Mouse (Mus musculus) induced T-regulatory cell, adult 2 months (primary cell): Measurements from ENCODE around the gene Peli1.
A peak's percentile ranks its signal among the peaks of the same experiment; 100 is the strongest.

Experiments
- DNase-seq: peaks from one replicate; pipeline ENCODE4 v3.0.0-alpha.2; 2012; ENCODE audit warnings: low read depth

The Peli1 gene

DNA sequence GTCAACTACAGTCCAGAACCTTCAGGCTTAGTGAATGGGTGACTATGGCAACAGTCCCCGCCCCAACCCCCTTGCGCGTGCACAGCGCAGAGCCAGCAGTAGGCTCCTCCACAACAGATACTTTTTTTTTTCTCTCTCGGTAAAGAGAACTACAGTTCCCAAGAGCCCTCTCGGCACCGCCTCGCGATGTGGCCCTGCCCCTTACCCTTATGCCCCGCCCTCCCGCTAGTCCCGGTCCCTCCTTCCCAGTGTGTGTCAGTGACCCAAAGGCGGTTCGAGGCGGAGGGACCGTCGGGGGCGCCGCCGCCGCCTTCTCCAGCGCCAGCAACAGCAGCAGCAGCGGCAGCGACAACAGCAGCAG lies at the start of gene Peli1:
Peli1 (plus strand) TSS at position 225 of the 361 bp plus-strand sequence.
- peak; percentile 98 for DNase-seq

DNA sequence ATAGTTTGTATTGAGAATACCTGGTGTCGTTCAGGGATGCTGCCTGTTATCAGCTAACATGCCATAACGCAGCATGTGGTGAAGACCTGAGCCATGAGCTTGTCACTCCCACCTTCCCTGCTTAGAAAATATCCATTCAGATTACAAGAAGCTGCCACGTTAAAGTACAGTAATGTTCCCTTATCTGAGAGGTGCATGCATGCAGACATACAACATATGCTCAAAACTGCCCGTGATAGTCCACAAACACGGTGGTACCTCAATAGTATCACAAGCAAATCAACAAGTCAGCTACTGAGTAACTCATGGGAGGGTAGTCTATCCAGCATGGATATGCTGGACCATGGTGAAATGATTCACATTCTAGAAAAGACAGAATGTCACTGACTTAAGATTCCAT lies 48.5 kb upstream of the Peli1 start:
- no peak for DNase-seq

DNA sequence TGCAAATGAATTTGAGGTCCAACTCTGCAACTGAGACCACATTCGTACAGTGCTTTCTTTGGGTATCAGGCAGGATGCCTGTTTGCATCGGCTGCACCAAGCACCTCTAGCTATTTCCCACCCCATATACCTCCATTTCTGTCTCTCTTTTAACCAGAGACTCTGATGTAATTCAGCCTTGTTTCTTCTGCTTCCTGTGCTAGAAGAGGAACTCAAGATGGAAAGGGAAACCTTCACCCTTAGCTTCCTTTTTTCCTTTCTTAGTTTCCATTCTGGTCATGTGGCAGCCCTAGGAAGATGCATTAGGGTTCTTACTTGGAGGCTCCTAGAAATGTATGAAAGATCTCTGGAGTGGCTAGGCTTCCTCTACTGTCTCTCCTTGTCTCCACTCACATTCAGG lies 44.9 kb upstream of the Peli1 start:
- no peak for DNase-seq

DNA sequence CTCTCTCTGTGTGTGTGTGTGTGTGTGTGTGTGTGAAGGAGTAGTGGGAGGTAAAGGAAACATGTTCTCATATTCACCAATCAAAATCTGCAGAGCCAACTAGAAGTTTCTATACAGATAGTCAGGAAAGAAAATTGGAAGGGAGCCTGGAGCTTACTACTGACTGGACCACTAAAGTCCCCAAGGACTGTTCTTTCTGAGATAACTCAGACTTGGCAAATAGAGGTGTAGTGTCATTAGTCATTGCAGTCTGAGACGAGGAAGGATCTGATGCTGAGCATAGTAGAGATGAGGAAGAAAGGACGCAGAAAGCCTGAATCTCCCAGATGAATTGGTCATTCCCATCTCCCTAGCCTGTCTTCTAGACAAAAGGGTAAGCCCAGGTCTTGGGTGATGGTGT lies 43.2 kb upstream of the Peli1 start:
- no peak for DNase-seq

DNA sequence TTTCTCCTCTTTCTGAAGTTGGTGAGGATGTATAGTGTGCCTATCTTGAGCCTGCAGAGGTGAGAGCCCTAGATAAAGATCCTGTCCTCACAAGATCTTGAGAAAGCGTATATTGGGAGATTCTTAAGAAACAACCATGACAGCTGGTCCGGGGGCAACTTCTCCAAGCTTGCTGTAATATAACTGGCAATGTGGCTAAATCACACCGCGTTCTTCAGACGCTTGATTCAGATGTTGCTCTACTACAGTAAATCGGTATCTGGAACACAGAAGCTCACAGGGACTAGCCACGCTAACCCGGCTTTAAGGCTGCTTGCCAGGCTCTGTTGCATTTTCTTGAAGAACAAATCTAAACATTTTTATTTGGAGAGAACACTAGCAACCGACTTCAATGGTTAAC lies 39.4 kb upstream of the Peli1 start:
- no peak for DNase-seq

DNA sequence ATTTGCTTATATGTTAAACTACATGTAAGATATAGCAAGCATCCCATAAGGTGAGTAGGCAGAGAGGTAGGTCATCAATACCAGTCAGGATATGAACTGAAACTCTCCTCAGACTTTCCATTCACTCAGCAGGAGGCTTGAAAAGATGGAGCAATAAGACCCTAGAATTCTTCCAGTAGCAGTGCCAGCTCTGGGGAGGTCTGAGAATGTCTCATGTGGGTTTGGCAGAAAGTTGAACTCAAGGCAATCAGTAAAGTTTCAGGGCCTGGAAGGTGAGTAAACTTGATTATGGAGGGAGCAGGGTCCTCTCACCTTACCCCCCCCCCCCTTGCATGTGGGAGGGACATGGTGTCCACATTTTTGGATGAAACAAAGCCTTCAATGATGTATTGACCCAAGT lies 36.5 kb upstream of the Peli1 start:
- DNase-seq = no peak

DNA sequence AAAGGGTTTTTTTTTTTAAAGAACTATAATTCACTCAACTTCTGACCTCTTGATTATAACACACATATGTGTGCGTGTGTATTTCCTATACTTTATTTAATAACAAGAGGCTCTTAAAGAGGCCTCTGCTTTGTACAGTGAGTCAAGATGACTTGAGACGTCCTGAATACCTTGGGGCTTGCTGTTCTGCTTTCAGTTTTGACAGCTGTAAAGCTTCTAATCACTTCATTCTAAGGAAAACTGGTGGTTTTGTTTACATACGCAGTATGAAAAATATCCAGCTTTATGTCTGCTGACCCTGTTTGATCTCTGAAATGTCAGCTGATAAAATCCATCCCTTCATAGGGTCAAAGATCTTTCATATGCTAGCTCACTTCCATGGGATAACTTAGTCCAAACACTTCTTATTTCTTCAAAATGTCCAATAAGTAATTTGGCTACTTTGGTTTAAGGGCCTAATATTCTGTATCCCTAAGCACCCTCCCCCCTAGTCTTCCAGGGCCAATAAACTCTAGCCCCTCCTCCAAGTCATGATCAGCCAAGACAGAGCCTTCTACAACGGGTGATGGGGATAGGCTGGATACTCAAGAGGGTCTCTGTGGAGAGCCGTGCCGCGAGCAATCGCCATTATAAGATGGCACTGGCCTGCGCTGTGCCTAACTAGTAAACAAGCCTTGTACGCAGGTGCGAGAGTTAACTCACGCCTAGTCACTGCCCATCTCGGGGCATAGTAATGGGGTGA lies 34.8 kb upstream of the Peli1 start:
- no peak for DNase-seq

DNA sequence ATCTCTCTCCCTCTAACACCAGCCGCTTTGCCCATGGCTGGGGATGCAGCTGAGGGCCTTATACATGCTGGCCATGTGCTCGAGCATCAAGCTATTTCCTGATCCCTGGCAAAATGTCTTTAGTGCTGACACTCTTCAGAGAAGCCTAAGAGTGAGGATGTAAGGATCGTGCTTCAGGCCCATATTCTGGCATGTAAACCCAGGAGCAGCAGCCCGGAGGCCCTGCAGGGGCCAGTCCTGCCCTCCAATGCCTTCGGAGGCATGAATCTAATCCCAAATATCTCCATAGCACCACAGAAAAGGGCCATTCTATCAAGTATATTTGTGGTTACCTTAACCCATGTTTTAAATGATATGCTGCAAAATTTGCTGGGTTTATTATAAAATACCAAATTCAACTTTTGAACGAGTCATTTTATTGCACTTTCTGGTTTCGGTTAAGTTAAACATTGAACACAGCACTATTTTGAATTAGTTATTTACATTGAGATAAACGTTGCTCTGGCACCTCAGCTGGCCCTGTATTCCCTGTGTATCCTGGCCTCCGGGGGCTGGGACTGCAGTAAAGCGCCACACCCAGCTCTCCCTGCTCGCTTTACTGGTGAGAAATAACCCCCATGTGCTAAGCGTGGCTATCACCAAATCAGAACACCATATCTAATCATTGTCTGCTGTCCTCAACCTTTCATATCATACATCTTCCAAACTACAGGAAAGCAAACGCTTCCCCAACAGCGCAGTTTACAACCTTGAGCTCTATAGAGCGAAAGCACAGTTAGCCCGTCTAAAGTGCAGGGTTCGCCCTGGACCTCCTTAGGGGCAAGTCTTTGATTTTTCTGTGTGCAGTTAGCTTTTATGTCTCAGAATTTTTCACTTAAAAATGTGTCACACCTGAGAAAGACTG lies 33.3 kb upstream of the Peli1 start:
- no peak for DNase-seq

DNA sequence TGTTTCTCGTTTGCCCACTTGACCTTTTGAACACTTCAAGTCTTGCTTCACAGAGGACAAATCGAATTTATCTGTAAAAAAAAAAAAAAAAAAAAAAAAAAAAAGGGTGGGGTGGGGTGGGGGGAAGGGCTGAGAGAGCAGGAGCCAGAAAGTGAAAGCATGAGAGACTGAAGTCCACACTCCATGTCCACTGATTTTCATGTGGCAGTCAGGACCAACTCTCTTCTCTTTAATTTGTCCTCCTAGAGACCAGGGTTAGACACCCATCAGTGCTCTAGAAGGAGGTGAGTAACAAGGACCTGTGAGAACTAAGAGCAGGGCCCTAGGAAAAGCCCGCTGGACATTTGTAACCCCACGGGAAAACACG lies 32.7 kb upstream of the Peli1 start:
- no peak for DNase-seq

DNA sequence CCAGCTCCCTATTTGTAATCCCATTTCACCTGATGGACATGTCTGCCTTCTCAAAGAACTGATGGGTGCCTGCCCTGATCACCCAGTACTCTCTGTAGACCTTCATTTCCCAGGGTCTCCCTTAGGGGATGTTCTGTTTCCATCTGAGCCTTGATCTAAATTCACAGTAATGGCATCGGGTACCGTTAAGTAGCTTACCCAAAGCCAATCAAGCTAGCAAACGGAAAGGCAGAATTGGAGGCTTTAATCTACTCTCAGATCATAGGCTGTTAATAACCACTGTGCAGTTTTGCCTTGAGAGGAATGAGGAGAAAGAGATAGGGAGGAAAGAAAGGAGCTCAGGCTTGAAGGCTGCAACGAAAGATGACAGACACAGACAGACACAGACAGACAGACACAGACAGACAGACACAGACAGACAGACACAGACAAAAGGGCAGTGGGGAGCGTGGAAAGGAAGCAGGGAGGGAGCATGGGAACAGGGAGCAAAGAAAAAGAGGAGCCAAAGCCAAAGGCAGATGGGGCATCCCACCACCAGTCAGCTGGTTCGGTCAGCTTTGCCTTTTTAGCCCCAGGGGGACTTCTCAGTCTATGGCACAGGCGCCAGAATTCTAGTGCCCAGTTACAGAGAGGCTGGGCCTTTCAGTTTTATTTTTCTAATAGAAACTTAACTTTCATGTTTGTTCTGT lies 30.6 kb upstream of the Peli1 start:
- DNase-seq = no peak

DNA sequence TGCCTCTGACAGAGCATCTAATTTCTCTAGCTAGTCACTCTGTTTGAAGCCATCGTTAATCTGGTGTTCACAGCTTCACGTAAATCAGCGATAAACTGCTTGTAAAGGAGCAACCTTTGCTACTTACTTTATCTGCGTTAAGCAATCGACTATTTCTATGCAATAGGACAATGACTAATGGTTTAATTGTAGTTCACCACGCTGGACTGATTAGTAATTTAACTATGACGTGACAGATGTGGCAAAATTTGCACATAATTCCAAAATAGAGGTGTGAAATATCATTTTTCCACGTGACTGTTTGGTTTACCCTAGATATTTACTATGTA lies 30.1 kb upstream of the Peli1 start:
- DNase-seq = no peak

DNA sequence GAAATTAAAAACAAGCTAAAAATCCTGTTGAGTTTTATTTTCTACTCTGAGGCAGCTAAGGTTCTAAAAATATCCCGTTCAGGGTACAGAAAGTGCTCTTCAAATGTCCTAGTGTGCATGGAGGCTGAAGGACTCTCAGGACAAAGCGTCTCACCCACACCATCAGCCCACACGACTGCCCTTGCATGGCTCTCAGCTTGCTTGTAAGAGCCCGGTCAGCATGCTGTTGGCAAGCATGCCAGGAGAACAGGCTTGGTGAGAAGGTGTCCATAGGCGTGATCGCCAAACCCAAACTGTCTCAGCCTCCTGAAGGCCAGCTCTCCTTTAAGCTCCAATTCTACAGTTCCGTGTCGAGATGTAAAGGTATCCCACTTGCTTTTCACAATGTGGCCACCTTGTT lies 29.7 kb upstream of the Peli1 start:
- no peak for DNase-seq

DNA sequence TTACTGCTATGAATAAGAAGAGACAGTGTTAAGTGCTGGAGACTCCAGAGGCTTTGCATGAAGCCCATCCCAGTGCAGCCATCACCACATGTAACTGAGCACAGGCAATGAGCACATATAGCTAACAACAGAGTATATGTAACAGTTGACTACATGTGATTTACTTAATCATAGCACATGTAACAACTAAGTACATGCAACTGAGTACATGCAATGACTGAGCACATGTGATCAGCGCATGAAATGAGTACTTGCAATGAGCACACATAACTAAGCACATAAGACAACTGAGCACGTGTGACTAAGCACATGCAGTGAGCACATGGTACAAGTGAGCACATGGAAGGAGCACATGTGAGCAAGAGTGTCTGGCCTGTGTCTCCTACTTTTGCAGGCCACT lies 29.0 kb upstream of the Peli1 start:
- DNase-seq = no peak

DNA sequence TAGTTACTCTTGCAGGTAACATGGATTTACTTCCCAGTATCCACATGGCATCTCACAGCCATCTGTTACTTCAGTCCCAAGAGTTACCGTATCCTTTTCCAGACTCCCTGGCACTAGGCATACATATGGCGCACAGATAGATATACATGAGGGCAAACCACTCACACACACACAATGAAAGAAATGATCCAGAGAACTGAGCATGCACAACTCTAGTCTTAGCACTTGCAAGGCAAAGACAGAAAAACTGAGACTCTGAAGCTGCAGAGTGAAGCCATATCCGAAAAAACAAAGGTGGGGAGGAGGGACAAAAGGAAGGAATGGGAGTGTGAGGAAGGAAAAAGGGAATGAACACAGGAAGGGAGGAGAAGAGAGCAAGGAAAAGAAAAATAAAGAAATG lies 27.8 kb upstream of the Peli1 start:
- DNase-seq = no peak

DNA sequence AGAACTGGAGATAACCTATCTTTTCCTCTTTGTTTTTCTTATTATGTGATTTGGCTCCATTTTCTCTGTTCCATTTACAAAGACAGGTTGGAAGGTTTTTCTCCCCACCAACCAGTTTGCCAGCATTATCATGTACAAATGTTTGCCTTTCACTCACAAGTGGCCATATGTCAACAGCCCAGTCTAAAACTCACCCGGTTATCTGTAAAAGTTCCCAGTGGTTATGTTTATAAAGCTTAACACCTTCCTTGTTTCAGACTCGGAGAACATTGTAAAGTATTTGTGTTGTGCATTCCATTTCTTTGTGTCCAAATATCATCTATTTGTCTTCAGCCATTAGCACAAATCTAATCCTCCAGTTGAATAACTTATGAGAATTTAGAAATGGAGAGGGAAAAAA lies 11.7 kb upstream of the Peli1 start:
- DNase-seq = no peak

DNA sequence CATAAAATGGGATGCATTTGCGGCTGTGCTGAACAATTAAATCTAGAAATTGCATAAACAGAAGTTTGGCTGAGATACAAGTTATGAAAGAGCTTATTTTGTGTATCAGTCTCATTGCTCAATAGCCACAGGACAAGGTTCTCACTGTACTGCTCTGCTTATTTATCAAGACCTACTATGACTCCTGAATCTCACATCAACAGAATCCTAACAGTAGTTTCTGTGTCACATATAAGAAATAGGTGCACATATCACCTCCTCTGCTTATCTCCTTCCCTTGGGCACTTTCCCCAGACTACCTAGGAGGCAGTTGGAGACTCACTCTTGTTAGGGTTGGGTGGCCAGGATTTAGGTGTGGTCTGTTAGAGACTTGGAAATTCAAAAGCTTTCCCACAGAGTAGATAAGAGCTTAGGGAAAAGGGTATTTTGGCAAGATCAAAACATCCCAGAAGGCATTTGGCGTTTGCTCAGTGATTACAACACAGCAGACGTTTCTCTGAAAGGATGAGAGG lies 11.2 kb upstream of the Peli1 start:
- DNase-seq = no peak

DNA sequence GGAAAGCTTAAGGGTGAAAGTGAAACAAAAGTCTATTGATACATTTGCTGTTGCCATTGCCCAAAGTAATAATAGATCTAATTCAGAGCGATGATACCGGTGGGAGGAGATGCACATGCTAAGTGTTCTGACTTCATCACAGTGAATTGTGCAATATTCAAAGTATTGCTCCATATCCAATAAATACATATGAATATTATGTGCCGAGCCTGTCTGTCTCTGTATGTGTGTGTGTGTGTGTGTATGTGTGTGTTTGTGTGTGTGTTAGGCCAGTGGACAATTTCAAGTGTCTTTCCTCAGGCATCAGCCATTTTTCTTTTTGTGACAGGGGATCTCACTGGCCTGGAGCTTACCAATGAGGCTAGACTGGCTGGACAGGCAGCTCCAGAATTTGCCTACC lies 9.9 kb upstream of the Peli1 start:
- DNase-seq = peak; percentile 14

DNA sequence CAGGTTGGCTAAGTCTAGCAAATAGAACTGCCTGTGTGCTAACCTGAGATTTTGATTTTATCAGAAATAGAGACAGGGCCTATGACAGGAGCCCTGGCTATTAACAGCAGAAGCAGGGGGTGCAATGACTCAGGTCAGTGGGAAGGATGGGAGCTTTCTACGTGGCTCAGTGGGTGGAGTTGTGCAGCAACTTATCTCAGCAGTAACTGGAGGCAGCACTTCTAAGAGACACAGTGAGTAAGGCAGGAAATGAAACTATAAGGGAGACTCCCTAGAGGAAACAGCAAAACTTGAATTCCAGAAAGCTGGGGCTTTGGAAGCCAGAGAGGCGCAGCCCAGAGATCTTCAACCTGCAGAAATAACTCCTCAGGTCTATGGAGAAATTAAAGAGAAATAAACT lies 8.4 kb upstream of the Peli1 start:
- peak; percentile 60 for DNase-seq

DNA sequence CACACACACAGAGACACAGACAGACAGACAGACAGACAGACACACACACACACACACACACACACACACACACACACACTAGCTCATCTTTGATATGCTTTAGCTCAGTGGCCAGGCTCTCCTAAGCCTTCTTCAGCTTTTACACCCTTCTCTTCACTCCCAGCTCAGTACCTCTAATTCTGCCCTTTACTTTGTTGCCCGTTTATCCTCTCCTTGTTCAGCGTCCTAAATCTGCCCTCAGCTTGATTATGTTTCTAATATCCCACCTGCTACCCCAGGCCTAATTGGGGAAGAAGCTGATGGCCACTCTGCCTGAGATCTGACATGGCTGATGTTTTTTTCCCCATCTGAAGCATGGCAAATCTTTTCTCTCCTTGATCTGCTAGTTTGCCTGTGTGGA lies 2.7 kb upstream of the Peli1 start:
- DNase-seq = no peak

DNA sequence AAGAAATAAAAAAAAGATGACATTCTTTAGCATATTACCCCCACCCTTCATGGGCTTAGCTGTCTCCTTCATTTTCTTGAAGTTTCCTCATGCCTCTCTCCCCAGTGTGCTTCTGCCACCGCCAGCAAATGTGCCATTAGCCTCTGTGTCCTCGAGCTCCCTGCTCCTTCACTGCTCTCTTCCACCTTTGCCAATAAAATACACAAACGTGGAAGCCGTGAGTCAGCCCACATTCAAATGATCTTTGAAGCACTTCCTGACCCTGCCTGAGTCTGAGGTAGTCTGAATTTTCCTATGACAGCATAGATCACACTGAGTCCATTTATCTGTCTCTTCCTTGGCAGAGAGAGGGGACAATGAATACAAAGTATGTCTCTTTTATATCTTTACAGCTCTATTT lies 1.5 kb upstream of the Peli1 start:
- DNase-seq = no peak

DNA sequence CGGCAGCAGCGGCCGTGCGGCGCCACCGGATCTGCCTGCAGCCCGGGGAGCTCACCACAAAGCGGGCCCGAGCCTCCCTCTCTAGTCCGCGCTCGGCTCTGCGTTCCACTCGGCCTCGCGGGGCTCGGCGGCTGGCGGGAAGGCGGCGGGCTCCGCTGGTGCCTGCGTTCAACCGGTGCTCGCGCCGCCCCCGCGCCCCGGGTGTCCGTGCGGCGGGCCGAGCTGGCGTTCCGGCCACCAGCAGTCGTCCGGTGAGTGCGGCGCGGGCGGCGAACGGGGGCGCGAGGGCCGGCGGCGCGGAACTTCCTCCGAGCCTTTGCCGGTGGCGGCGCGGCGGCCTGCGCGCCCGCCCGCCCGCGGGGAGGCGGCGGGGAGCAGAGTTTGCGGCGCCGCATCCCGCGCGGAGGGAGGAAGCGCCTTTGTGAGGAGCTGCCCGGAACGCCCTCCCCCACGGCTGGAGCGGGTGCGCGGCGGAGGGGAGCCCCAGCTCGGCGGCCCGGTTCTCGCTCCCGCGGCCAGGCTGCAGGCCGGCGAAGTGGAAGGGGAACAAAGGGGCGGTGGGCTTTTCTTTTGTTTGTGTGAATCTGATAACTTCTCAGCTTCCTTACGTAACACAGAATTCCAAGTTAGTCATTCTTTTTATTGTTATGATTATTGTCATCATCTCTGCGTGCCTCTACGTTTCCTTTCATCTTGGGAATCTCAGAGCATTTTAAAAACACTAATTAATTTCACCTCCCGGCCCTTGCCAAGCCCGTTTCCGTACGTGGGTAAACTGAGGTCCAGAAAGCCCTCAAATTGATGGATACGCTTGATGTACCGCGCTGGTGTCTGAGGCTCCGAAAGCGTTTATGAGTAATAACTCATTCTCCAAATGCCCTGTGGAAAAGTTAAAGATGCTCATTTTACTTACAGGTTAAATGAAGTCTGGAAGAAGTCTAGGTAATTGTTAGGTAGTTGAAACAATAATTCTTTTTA lies 626 bp downstream of the Peli1 start:
- peak; percentile 69 for DNase-seq

DNA sequence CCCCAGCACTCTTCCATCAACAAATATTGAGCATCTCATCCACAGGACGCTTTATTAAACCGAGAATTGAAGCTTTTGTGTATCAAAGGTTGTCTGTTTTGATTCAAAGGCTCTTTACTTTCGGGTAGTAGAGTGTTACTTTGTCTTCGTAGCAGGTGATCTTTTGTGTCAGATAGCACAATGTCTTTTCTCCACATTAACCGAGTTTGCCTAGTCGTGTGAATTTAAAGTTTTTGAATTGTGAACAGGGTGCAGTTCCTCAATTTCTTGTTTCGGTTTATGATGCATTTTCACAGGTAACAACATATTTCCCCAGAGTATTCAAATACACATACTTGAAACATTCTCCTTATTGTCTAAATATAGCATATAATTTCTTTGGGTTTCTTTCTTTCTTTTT lies 1.5 kb downstream of the Peli1 start:
- DNase-seq = peak; percentile 63
